Mouse (Mus musculus) embryonic stem cell, embryonic (primary cell): ENCODE data around the gene Plscr3.

Experiments used
- CTCF ChIA-PET, 4 experiments: fragments of 300-600 bp in 2 of 4; fragments of 350-600 bp in 2 of 4; sonication (Branson Sonifier 250); formaldehyde crosslinking; loops; one replicate each; lab custom pipeline; 2022; ENCODE audit warnings: inconsistent platforms in 2 of 4; lab: Charles Lee
- POLR2A ChIA-PET, 4 experiments: fragments of 300-600 bp in 2 of 4; fragments of 350-600 bp in 2 of 4; sonication (Branson Sonifier 250); formaldehyde crosslinking; loops; one replicate each; lab custom pipeline; 2022; ENCODE audit warnings: antibody characterized with exemption in 4 of 4, inconsistent platforms in 1 of 4; lab: Charles Lee

Gene Plscr3

DNA sequence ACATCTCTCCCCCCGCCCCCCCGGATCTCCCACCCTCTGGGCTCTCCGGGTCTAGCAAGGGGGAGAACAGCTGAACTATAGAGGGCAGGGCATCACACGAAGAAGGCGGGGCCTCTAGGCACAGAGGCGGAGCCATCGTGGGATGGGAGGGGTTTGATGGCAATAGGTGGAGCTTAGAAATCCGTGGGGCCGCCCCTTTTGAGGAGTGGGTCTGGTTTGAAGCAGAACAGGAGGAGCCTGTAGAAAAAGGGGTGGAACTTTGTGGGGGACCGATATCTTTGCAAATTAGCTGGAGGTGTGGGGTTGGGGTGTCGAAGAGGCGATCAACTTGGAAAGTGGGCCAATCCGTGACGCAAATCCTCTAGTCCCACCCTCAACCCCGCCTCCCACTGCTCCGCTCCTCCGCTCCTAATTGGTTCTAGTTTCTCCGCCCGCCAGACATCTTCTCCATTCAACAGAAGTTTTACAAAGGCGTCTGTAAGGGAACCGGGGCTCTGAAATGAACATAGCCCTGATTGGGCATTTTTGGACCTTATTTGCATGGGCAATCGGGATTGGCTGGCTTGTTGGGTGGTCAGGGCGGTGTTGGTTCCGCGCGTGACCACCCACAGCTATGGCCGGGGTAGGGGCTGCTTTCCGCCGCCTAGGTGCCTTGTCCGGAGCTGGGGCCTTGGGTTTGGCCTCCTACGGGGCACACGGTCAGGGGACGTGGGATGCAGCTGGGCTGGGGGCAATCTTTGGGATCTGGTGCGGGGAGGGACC is 8.0 kb upstream of the Plscr3 start, which contains the start of gene Tmem256:
Gene Tmem256, plus strand, starts transcription at position 563 of the 762 bp plus-strand sequence.
- POLR2A ChIA-PET: interaction anchor here (0.6 to 4.2 kb wide), 128 partner anchors 9 to 809 kb away, joined by 3 to 83 read pairs (median 5); partner anchors contain the start of genes Eif5a (in 3 of the 4), Tmem102 (in 3 of the 4), Tnk1 (in 3 of the 4) and 2810408A11Rik (in 2 of the 4)
- CTCF ChIA-PET: interaction anchor here in 3 of 4 experiments (0.5 to 1.9 kb wide), 22 partner anchors 9 to 809 kb away, joined by 3 to 16 read pairs (median 4); partner anchors contain the start of genes 2810408A11Rik (in 1 of the 3), Fxr2 (in 1 of the 3), Neurl4 (in 1 of the 3) and Rnf167 (in 1 of the 3)

GRCm38 (mm10) chr11:69838714-69839104 is 7.5 kb upstream of the Plscr3 start:
- ChIA-PET POLR2A (interaction anchor here in 3 of 4 experiments (0.6 to 4.2 kb wide), 79 partner anchors 8 to 470 kb away, joined by 3 to 83 read pairs (median 9); partner anchors contain the start of genes Eif5a (in 3 of the 3), Tmem102 (in 3 of the 3), 2810408A11Rik (in 2 of the 3) and Ctdnep1 (in 2 of the 3)), CTCF (interaction anchor here in 2 of 4 experiments (1.1 to 1.9 kb wide), 10 partner anchors 8 to 363 kb away, joined by 3 to 16 read pairs (median 4); partner anchors contain the start of gene Tmem95 (in 1 of the 2))

GRCm38 (mm10) chr11:69846738-69847688 is 837 bp downstream of the Plscr3 start:
- ChIA-PET CTCF (interaction anchor here in 2 of 4 experiments (0.6 to 1.2 kb wide), 4 partner anchors 9 to 42 kb away, joined by 3 to 4 read pairs (median 4); partner anchors contain the start of genes Nlgn2 (in 1 of the 2), Tmem102 (in 1 of the 2) and Tmem256 (in 1 of the 2)), POLR2A (interaction anchor here (0.6 to 2.4 kb wide), 16 partner anchors 8 to 174 kb away, joined by 3 to 13 read pairs (median 4); partner anchors contain the start of genes Tmem256 (in 4 of the 4), Nlgn2 (in 3 of the 4), Tnk1 (in 2 of the 4) and Eif5a (in 1 of the 4))

- CTCF ChIA-PET: no interaction called here
- POLR2A ChIA-PET: interaction anchor here in 3 of 4 experiments (1.0 to 2.4 kb wide), 11 partner anchors 9 to 91 kb away, joined by 3 to 13 read pairs (median 5); partner anchors contain the start of genes Tmem256 (in 3 of the 3), Nlgn2 (in 2 of the 3), Eif5a (in 1 of the 3) and Tmem95 (in 1 of the 3)
These were observed 1.8 kb downstream of the Plscr3 start for GRCm38 (mm10) chr11:69848021-69848420.

DNA sequence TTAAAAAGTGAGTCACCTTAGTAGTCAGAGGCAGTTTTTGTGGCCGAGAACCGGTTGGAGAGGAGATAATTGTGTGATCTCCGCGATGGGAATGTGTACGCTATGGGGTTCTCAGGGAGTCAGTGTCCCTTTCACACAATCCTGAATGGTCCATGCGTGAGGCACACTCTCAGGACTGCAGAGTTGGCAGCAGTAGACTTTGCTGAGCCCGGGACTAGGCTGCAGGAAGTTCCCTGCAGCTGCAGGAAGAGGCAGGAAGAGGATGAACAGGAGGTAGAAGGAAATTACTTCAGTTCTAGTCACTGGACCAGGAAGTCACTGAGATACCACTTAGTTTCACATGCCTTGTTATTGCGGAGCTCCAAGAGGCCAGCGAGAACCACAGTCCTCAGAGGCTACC is 3.0 kb downstream of the Plscr3 start:
- ChIA-PET CTCF (interaction anchor here in 2 of 4 experiments (0.5 to 2.0 kb wide), 2 partner anchors 12 to 22 kb away, joined by 3 to 4 read pairs; partner anchors contain the start of genes Nlgn2 (in 1 of the 2) and Tmem256 (in 1 of the 2)), POLR2A (interaction anchor here in 1 of 4 experiments (1.2 to 4.5 kb wide), 5 partner anchors 10 to 49 kb away, joined by 3 to 23 read pairs (median 4); partner anchors contain the start of genes Nlgn2 and Tmem256)

- ChIA-PET CTCF (interaction anchor here in 3 of 4 experiments (0.5 to 2.0 kb wide), 3 partner anchors 12 to 39 kb away, joined by 3 to 4 read pairs (median 3); partner anchors contain the start of genes Nlgn2 (in 1 of the 3) and Tmem256 (in 1 of the 3)), POLR2A (interaction anchor here in 2 of 4 experiments (1.0 to 4.5 kb wide), 6 partner anchors 11 to 51 kb away, joined by 3 to 23 read pairs (median 5); partner anchors contain the start of genes Nlgn2 (in 2 of the 2), Tmem256 (in 2 of the 2), 2810408A11Rik (in 1 of the 2) and Neurl4 (in 1 of the 2))
These were observed 3.7 kb downstream of the Plscr3 start for GRCm38 (mm10) chr11:69849884-69850283.

DNA sequence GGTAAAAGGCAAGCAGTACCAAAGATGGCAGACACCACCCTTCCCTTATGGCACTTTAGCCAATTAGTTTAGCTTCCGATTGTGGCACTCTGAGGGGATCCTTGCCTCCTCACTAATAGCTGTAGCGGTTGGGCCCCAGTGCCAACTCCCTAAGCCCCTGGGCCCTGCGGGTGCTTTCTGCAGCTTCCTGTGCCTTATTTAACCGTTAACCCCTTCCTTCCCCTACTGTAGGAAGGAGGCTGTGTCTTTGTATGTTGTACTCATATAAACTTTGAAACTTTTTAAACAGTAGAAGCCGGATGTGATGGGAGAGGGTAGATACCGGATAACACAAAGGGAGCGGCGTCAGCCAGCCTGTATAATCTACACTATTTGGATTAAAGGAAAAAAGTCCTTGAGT is 4.6 kb downstream of the Plscr3 start:
- ChIA-PET CTCF (interaction anchor here in 2 of 4 experiments (1.0 to 2.0 kb wide), 2 partner anchors 13 to 38 kb away, joined by 3 to 4 read pairs; partner anchors contain the start of genes Nlgn2 (in 1 of the 2) and Tmem256 (in 1 of the 2)), POLR2A (interaction anchor here (0.5 to 4.5 kb wide), 12 partner anchors 12 to 169 kb away, joined by 3 to 23 read pairs (median 3); partner anchors contain the start of genes Nlgn2 (in 4 of the 4), Tmem256 (in 4 of the 4), 2810408A11Rik (in 1 of the 4) and Neurl4 (in 1 of the 4))

- CTCF ChIA-PET: interaction anchor here in 3 of 4 experiments (0.6 to 2.0 kb wide), 7 partner anchors 16 to 296 kb away, joined by 3 to 8 read pairs (median 5); partner anchors contain the start of genes Kctd11 (in 1 of the 3), Nlgn2 (in 1 of the 3), Tmem102 (in 1 of the 3) and Tmem256 (in 1 of the 3)
- POLR2A ChIA-PET: interaction anchor here (0.6 to 3.0 kb wide), 33 partner anchors 11 to 376 kb away, joined by 3 to 20 read pairs (median 4); partner anchors contain the start of genes Nlgn2 (in 3 of the 4), Tmem256 (in 3 of the 4), Tmem95 (in 3 of the 4) and Polr2a (in 2 of the 4)
These were observed 7.8 kb downstream of the Plscr3 start for GRCm38 (mm10) chr11:69853994-69854393.

DNA sequence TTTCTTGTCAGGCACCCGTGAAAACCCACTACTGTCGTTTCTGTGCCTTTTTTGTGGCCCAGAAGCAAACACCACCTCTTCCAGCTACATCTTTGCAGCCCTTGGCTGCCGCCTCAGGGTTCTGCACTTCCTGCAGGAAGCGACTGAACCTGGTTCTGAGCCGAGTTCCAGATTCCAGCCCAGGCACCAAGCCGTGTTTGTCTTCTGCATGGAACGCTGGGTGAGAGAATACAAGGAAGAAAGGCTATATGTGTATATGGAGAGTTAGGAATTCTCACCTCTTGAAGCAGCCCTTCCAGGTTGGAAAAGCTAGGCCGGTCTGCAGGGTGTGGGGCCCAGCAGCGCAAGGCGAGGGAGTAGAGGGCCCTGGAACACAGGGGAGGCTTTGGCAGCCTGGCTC is 8.5 kb downstream of the Plscr3 start:
- CTCF ChIA-PET: interaction anchor here in 2 of 4 experiments (0.8 to 2.0 kb wide), 5 partner anchors 17 to 49 kb away, joined by 3 to 8 read pairs (median 5); partner anchors contain the start of genes Kctd11 (in 1 of the 2), Nlgn2 (in 1 of the 2), Tmem102 (in 1 of the 2) and Tmem256 (in 1 of the 2)

DNA sequence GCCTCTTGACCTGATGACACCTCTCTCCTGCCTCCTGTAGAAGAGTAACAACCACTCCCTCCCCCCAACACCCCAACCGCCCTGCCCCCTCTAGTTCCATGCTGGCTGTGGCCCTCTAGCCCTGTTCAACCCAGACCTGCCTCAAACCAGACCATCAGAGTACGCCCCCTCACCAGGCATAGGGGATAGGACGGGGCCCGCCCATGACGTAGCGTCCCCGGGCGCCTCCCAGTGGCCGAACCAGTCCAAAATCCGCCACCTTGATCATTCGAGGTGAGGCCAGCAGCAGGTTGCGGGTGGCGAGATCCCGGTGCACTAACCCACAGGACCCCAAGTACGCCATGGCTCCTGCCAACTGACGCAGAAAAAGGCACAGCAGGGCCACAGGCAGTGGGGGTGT is 9.2 kb downstream of the Plscr3 start:
- ChIA-PET POLR2A (interaction anchor here in 3 of 4 experiments (0.6 to 3.0 kb wide), 12 partner anchors 10 to 276 kb away, joined by 3 to 20 read pairs (median 4); partner anchors contain the start of genes Nlgn2 (in 3 of the 3), Tmem256 (in 3 of the 3), Tmem95 (in 2 of the 3) and Polr2a (in 1 of the 3)), CTCF (interaction anchor here in 2 of 4 experiments (0.8 to 2.0 kb wide), 3 partner anchors 25 to 382 kb away, joined by 5 to 8 read pairs (median 6); partner anchors contain the start of gene Kctd11 (in 1 of the 2))

More for the DNA sequence above, 8.5 kb downstream of the Plscr3 start:
- POLR2A ChIA-PET: interaction anchor here in 3 of 4 experiments (0.6 to 3.0 kb wide), 24 partner anchors 11 to 275 kb away, joined by 3 to 20 read pairs (median 4); partner anchors contain the start of genes Nlgn2 (in 3 of the 3), Tmem256 (in 3 of the 3), Tmem95 (in 3 of the 3) and Polr2a (in 2 of the 3)

DNA sequence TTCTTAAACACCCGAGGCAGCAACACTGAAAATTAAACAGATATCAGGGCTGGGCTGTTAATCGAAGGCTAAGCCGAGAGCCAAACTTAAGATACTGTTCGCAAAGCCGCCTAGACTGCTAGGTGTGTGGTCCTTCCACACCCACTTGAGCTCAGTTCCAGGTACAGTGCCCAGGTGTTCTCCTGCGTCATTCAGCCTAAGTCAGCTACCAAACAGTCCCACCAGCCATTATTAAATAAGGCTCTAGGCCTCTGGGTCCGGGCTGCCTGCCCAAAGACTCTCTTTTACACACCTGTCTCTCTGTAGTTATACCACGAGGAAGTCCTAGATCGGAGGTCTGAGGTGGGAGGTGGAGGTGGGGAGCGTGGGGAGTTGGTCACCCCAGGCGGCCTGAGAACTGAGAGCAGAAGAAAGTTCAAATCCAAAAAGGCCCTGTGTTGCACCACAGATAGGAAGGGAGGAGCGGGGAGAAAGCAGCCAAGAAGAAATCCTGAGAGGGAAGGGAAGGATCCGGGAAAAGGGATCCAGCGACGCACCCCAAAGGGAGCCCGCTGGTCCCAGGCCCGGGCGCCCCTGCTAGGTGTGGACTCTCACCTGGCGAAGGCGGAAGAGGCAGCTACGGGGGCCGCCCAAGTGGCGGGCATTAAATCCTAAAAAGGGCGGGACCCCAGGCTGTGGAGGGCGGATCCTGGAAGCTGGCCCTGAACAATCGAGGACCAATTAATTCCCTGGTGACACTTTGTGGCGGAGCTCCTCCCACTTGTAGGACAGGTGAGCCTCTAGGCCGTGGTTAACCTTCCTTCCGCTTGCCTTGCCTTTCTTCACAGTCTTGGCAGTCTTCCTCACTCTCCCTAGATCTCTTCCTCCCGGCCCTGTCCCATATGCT is 12.2 kb downstream of the Plscr3 start, which contains the start of gene Tnk1:
Gene Tnk1, minus strand, starts transcription at position 618 of the 886 bp plus-strand sequence.
- POLR2A ChIA-PET: interaction anchor here in 3 of 4 experiments (0.6 to 1.7 kb wide), 55 partner anchors 8 to 227 kb away, joined by 3 to 18 read pairs (median 4); partner anchors contain the start of genes Nlgn2 (in 3 of the 3), Tmem256 (in 3 of the 3), Fgf11 (in 2 of the 3) and Tmem95 (in 2 of the 3)
- CTCF ChIA-PET: interaction anchor here (0.6 to 1.5 kb wide), 11 partner anchors 19 to 634 kb away, joined by 3 to 9 read pairs (median 3); partner anchors contain the start of genes Nlgn2 (in 1 of the 4), Tmem102 (in 1 of the 4) and Tmem95 (in 1 of the 4)

DNA sequence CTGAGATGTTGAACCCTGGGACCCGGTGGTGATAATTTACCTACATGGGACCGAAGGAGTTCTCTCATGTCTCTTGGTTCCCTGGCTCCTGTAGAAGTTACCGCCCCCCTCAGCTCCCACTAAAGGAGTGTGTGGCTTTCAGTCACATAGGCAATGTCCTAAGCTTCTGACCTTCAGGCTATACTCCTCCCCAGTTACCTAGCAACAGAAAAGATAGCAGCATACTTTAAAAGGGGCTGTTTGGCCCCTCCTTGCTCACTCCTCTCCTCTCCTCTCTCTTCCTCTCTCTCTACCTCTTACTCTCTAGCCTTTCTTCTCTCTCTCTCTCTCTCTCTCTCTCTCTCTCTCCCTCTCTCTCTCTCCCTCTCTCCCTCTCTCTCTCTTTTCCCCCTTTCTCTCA is 17.6 kb downstream of the Plscr3 start:
- CTCF ChIA-PET: interaction anchor here in 1 of 4 experiments (0.9 kb wide), 1 partner anchor 23 kb away, joined by 3 read pairs; no protein-coding TSS in a partner anchor
- POLR2A ChIA-PET: interaction anchor here in 3 of 4 experiments (0.6 to 1.5 kb wide), 5 partner anchors 9 to 106 kb away, joined by 3 to 4 read pairs (median 3); partner anchors contain the start of genes 2810408A11Rik (in 1 of the 3) and Neurl4 (in 1 of the 3)

DNA sequence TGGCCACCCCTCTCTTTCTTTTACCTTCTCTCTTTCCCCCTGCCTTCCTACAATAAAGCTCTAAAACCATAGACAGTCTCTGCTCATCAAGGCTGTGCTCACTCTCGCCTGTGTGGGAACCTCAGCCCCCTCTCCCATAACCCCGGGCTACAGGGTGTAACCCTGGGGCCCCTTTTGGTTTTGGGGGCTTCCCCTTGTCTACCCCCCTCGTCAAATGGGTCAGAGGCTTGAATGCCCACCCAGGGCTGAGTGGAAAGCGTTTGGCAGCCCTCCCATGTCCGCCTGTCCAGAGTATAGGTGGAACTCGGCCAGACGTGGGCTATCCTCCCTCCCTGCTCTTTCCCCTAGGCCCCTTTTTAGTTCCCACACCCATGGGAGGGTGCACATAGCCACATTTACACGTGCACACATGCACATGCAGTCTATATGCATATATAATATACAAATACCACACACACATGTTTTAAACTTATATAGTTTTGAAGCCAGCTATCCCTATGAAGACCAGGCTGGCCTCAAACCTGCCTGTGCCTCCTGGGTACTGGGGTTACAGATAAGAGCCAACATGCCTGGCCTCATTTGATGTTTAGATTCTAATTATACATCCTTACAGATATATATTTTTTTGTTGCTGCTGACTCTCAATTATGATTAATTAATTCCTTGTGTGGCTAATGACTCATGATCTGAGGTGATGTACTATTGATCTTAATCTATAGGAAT is 18.1 kb downstream of the Plscr3 start:
- CTCF ChIA-PET: interaction anchor here in 2 of 4 experiments (0.9 to 1.1 kb wide), 2 partner anchors 22 to 23 kb away, joined by 3 to 4 read pairs; no protein-coding TSS in a partner anchor
- POLR2A ChIA-PET: interaction anchor here in 3 of 4 experiments (0.6 to 1.5 kb wide), 4 partner anchors 8 to 36 kb away, joined by 3 to 4 read pairs (median 4); partner anchors contain the start of genes 2810408A11Rik (in 1 of the 3) and Neurl4 (in 1 of the 3)
